Mouse (Mus musculus): Measurements from ENCODE around the gene Lad1.

Gene Lad1

DNA sequence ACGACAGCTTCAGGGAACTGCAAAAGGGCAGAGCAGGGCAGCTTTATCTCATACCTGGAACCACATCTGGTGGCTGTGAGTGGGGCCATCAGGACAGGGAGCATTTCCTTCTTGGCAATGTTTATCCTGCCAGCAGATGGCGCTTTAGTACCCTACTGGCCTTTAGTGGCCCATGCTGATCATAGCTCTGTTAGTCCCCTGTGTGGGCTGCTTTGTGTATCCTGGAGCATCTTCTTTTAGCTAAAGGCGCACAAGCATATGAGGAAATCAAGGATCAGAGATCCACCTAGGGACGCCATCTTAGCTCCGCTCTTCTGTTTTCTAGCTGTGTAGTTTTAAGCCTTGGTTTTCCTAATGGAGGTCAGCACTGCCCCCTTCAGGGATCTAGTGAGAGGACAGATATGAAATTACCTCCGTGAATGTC, 28.8 kb downstream of the Lad1 start:
- DNase-seq, result peak; percentile 64

DNA sequence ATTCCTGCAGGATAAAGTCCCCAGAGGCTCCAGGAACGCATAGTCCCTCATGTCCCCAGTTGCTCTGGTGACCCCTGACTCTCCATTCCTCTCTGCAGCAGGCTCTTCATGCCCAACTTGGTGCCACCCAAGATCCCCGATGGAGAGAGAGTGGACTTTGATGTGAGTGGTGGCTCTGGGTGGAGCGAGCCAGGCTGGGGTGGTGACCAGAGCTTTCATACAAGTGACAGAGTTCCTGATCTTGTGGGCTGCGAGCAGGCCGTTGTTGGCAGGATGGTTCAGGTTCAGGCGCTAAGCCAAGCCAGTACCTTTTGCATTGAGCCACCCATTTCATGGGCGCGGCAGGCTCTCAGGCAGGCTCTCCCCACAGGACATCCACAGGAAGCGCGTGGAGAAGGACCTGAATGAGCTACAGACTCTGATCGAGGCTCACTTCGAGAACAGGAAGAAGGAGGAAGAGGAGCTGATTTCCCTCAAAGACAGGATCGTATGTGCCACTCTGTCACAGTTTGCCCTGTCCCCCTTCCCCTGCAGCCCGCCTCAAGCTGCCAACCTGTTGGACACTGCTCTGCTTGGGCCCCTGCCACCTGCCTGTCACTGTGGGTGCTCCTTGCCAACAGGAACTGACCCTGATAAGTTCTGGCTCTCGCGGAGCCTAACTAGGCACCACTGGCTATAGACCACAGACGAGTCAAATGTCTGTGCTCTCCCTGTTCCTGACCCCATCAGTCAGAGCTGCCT, 29.4 kb downstream of the Lad1 start:
- no peak for DNase-seq

DNA sequence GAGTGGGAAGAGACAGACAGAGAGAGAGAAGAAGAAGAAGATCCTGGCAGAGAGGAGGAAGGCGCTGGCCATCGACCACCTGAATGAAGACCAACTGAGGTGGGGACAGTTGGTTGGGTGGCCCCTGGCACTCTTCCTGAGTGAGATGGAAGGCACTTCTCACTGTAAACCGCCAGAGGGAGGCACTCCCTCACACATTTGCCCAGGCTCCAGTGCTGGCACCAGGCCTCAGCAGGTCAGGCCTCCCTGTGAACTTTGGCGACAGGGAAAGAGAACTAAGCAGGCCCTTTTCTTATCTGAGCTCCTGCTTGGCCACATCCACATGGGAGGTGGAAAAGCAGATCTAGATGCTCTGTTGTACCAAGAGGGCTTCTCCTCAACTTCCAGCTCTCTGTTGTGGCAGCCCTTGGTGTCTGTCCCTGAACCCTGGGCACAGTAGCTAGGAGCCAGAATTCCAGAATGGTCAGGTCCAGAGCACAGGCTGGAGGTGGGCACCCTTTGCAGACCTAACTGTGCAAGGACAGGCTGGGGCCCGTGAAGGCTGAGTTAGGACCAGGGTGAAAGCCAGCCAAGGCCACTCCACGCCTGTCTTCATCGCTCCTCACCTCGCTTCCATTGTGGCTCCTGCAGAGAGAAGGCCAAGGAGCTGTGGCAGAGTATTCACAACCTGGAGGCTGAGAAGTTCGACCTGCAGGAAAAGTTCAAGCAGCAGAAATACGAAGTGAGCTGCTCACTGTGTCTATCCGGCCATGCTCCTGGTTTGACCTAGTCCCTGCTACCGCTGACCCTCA, 32.5 kb downstream of the Lad1 start:
- DNase-seq, result peak; percentile 67

DNA sequence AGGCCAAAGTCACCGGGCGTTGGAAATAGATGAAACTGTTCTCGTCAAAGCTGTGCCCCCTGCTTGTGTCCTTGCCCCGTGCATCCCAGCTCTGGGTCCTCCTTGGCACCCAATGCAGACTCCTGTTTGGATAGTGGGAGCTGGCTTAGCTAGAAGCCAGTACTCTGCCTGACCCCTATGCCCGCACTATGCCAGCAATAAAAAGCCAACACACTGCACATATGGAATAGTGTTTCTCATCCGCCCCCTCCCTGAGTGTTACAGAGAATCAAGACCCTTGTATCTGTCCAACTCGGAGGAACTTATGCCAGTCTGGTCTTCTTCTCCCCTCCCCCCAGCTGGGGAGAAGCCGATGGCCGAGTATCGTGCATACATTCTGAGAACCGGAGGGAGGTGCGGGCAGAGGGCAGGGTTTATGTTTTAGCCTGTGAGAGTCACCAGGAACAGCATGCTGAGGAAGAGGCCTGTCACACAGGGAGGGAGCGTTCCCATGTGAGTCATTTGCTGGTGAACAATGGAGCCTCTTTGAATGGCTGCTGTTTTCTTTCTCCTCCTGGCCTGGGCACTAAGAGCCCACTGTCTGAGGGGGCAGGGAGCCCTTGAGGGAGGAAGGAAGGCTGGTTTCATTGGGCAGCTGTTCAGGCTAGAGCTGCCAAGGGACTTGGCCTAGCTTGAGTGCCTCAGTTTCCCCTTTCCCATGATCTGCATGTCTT, 33.8 kb downstream of the Lad1 start:
- DNase-seq, result no peak

DNA sequence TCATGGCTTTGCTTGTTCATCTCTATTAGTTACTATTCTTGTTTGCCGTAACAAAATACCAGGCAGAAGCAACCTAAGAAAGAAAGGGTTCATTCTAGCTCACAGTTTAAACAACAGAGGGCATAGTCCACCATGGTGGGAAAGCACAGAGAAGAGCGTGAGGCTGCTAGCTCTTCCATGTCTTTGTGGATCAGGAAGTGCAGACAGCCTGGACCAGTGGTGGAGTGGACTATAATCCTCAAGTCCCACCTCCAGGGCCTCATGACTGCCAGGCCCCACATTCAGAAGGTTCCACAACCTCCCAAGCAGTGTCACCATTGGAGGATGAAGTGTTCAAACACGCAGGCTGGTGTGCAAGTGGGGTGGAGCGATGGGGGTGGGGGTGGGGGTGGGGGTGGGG, 34.8 kb downstream of the Lad1 start:
- no peak for DNase-seq

DNA sequence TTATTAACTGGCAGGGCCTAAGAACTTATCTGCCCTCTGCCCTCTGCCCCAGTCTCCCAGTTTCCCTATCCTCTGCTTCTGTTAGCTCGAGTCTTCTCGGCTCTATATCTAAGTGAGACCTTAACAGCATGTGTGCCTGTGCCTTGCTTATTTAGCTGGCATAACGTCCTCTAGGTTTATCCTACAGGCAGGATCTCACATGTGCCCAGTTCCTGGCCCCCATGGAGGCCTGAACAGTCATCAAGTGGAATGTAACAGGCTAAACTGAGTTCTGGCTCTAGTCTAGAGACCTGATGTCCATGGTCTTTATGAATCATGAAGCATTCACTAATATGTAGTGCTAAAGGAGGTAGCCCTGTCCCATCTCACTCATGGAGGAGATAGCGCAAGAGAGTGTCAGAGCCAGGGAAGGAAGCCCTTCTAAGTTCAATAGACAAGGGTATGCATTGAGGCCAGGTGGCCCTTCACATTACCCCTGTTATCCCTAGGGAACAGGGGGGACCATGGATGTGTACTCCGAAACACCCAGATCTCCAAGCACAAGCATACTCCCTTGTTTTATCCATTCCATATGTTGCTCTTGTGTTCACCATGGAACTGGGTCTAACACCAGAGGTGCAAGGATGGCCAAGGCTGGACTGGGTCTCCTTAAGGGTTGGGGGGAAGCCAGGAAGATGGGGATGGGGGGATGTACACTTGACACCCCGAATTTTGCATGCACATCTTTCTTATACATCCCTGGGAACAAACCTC, 36.4 kb downstream of the Lad1 start:
- DNase-seq, result no peak

DNA sequence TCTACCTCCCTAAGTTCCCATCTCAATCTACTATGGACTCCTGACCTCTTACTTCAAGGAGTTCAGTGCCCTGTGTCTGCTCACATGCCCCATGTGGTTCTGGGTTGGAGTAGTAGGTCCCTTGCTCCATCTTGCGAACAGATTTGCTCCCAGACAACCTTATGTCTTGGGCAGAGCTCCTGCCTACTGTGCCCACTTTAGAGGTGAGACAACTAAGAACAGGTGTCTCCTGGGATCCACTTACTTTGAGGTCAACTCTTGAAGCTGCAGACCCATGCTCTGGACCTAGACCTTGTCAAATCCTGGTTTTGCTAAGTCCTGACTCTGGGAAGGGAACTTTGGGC, 36.9 kb downstream of the Lad1 start:
- no peak for DNase-seq

DNA sequence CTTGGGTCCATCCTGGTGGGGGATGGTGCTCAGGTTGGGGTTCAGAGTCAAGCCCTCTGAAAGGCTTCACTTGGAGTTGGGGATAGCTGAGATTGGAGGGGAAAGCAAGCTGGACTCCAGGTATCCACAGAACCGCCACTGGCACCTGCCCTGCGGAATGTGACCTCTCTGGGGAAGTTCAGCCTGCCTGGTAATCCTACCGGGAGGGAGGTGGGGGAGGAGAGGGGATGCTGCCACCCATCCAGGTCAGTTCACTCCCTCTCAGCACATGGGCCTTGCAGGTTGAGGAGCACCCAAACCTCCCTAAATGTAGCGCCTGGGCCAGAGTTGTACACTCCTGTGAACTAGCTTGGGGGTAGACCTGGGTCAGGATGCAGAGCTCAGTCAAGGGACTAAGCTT, 37.7 kb downstream of the Lad1 start:
- no peak for DNase-seq

DNA sequence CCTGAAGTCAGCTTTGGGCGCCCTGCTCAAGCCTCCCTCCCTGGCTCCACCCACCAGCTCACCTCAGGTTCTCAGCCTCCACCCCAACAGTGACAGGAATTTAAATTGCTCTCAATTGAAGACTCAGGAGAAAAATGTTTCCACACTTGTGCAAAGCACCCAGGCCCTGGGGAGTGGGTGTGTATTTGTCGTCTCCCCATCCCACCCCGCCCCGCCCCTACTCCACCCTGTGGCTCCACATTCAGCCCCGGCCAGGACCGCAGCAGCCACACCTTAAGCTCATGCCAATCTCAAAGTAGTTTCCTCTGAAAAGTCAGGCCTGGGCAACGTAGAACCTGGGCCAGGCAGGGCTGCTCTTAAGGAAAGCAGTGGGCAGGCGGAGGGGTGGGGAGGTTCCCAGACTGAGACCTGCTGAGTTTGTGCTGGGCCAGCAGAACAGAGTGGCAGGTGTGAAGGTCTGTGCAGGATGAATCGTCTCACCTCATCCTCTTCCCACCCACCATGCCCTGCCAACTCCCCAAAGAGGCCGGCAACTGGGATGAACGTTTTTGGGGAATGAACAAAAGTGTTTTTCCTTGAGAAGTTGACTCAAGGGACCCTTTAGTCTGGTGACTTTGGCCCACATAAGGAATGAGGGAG, 38.9 kb downstream of the Lad1 start:
- DNase-seq, result no peak

DNA sequence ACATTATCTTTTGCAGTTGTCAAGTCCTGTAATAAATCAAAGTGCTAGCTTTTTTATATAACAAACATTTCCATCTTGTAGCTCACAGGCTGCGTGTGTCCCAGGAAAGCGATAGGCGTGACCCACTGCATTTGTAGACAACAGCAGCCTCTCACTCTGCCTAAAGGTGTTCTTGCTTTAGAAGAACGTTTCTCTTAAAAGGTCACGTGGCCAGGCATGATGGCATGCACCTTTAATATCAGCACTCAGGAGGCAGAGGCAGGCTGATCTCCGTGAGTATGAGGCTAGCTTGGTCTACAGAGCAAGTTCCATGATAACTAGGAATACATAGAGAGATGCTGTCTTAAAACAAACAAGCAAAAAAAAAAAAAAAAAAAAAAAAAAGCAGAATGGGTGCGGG, 40.1 kb downstream of the Lad1 start:
- no peak for DNase-seq

DNA sequence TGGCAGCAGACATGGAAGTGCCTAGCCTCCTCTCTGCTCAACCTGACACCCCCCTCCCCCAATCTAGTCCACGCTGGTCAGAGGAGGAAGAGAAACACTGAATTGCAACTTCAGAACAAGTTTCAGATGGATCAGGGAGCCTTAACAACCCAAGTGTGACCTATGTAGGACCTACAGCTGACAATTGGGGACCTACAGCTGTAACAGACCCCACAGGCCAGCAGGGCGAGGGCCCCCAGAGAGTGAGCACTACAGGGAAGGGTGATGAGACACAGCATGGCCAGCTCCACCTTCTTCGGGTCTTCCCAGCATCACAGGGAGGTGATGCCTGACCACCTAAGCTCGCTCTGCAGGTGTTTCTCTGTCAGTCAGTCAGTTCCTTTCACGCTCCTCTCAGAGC, 42.7 kb downstream of the Lad1 start:
- DNase-seq, result no peak

DNA sequence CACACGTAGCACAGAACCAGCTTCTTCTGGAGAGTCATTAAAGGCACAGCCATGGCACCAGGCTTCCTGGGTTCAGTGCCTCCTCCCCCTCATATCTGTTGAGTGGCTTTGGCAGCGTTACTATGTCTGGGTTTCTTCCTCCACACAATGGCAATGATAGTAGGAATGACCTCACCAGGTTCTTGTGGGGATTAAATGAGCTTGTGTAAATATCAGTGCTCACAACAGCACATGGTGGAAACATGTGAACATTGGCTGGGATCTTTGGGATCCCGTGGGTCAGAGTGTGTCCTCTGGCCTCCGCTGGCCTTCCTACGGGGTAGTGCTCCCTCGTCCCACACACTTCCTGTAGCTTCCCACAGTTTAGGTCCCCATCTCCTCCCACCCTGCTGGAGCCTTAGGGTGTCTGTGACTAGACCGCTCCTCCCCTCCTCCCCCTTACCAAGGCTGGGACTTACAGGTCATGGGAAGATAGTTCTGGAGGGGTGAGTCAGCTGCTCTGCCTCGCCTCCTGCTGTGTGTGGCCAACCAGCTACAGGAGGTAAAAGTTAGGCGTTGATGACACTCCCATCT, 43.7 kb downstream of the Lad1 start:
- no peak for DNase-seq

DNA sequence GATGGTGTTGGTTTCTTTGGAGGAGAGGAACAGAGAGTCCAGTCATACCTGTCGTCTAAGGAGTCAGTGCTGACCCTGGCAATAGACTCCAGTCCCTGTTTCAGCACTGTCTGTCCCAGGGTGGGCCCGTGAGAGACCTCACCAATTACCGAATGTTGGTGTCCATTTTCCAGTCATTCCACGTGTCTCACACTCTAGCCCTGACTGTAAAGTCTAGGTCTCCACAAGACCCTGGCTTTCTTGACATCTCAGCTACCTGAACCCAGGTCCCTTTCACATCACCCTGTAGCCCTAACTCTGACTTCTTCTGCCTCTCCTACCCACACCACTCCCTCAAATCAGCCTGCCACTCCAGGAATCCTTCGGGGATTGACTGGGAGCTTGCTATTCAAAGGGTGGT, 44.2 kb downstream of the Lad1 start:
- DNase-seq, result no peak

DNA sequence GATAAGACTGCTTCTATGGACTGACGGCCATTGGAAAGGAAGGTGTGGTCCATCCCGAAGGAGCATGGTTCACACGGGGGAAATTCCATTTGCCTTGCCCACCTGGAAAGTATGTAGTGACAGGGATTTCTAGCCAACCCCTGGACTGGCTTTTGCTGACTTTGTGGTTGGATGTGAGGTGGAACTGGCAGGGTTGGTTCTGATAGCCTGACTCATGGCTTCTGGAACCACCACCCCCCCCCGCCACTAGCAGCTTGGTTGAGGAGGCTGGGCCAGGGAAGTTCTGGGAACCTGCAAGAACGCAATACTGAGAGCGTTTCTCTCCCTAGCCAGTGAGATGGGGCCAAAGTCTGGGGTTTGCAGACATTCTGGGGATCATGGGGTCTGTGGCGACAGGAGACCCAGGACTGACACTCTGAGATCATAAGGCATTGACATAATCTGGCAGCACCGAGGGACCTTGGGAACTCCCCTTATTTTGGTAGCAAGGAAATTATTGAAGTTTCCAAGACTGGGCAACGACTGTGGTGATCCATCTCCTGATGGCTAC, 45.5 kb downstream of the Lad1 start:
- no peak for DNase-seq

DNA sequence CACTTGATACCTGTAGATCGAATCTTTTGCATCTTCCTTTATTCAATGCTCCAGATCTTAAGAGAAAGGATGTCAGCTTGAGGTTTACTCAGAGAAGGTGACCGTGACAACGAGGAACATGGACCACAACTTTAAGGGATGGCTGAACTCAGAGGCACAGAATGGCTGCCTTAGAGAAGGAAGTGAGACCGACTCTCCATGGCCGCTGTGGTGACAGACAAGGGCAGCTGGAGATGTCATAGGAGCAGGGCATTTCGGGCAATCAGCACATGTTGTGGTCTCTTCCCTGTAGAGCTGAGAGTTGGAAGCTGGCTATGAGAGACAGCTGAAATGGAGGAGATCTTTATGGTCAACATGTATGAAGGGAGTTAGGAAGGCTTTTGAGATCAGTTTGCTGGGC, 46.4 kb downstream of the Lad1 start:
- DNase-seq, result no peak

DNA sequence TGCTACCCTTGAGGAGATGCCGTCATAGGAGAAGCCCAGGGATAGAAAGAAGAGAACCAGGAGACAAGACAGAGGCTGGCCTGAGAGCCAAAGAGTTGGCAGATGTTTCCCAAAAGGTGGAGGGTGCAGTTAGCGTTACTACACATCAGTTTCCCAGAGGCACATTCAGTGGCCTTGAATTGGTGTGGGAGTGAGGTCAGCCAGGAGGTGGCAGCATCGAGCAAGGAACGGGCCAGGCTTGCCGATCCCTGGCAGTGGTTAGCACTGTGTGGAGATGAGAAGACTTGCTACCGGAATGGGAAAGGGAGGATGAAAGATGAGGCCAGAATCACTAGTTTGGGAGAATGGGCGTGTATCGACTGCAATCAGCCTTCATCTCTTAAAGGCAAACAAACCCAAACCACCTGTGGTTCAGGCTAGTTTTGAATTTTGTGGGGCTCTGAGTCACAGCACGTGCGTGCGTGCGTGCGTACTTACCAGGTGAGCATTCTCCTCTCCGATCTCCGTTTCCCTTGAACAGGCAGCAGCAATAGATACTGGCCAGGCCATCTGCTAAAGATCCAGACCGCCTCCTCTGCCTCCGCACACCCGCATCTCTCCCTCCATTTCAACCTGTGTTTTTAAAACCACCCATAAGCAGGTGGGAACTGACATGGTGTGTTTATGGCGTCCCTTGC, 47.3 kb downstream of the Lad1 start:
- DNase-seq, result peak; percentile 90

DNA sequence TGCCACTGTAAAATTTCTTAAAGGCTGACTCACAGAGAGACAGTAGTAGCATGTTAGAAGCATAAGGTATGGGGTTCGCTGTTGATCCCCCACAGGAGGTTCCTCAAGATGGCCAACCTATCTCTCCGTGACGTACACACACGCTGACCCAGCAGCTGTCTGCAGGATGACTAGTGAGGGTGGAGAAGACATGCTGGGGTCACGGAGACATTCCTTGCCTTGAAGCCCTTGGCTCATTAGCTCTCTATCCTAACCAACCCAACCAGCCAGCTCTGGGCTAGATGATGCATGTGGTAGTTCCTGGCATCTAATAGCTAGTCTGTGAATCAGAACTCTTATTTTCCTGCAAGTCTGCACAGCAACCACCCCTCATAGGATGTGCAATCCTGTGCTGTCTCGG, 50.2 kb downstream of the Lad1 start:
- DNase-seq, result no peak

DNA sequence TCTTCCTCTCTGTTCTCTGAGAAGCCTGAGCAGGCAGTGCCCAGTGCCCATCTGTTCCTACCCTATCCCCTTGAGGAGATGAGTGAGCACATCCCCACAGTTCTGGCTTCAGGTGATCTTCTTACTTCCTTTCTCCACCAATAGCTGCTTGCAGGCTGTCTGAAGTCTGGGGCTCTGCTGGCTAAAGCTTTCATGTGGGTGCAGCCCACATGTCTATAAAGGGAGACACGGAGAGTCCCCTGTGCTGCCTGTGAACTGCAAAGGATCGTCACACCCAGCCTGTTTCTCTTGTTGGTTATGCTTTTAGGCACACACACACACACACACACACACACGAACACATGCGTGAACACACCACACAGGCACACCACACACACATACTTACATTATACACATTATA, 54.6 kb downstream of the Lad1 start:
- DNase-seq, result no peak

DNA sequence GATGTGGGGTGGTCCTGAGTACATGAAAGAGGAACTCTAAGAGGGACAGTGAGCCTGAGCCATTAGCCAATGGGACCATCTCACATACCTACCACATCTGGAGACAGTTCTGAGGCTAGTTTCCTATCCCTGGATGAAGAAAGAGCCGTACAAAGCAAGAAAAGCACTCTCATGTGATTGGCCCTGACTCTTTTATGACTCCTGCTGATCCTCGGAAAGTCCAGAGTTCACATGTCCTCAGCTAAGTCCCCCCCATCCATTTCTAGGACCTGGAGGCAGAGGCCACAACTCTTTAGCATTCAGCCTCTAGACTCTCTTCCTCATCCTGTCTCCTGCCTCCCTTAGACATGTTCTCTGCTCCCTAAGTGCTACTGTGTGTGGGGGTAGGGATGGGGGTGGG, 58.9 kb downstream of the Lad1 start:
- DNase-seq, result no peak

DNA sequence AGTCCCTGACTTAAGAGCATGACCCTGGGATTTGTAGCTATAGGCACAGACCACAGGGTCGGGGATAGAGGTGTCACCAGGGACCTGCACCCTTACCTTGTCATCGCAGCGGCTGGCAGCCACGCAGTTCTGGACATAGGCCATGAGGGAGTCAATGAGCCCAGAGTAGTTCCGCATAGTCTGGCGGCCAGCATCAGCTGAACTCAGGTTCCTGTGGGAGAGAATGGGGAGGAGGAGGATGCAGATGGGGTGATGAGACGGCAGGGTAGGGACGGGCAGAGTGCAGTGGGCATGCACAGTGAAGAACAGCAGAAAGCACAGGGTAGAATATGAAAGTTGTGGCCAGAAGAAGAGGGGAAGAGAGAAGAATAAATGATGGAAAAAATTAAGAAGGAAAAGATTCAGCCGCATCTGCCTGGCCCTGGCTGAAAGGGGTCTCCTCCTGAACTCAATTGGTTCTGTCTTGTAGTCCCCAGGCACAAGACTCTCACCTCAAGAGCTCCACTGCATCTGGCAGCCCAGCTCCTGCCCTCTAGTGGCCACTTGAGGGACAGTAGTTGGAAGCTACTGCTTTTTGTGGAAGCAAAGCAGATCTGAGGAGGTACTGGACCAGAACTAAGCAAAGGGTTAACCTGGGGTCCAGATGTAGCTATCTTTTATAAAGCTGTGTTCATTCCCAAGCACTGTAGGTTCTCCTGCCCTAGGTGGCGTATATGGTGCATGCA, 64.1 kb downstream of the Lad1 start:
- DNase-seq, result peak; percentile 82
